Mouse (Mus musculus) CH12.LX (cell line): ENCODE data around the gene Tex9.

ENCODE experiments used
- CTCF ChIP-seq, 2 experiments: IDR thresholded peaks in 1 of 2; conservative IDR thresholded peaks in 1 of 2; 2 replicates each; pipeline ENCODE4 v1.5.1; 2011 to 2012; ENCODE audit warnings: low read depth in 2 of 2, low read length in 2 of 2, improper control_type of control experiment in 1 of 2, inconsistent platforms in 1 of 2, mild to moderate bottlenecking in 1 of 2, moderate library complexity in 1 of 2
- ELF1 ChIP-seq: IDR thresholded peaks from 2 replicates; pipeline ENCODE4 v1.6.1; 2014; ENCODE audit warnings: low read depth, mild to moderate bottlenecking, inconsistent platforms, low read length, improper control_type of control experiment
- JUN ChIP-seq: IDR thresholded peaks from 2 replicates; pipeline ENCODE4 v1.6.1; 2011; ENCODE audit warnings: low read depth, mild to moderate bottlenecking, low read length, improper control_type of control experiment, moderate library complexity; ENCODE audit not compliant: insufficient read depth
- JUND ChIP-seq: conservative IDR thresholded peaks from 2 replicates; pipeline ENCODE4 v1.6.1; 2011; ENCODE audit warnings: low read depth, low read length, improper control_type of control experiment
- POLR2A ChIP-seq: IDR thresholded peaks from 2 replicates; pipeline ENCODE4 v1.6.1; 2011; ENCODE audit warnings: low read depth, mild to moderate bottlenecking, improper control_type of control experiment, low read length
- POLR2AphosphoS2 ChIP-seq: IDR thresholded peaks from 2 replicates; pipeline ENCODE4 v1.6.1; 2011; ENCODE audit warnings: low read depth, low read length, improper control_type of control experiment
- SIN3A ChIP-seq: IDR thresholded peaks from 2 replicates; pipeline ENCODE4 v1.6.1; 2012; ENCODE audit warnings: low read length, improper control_type of control experiment, inconsistent platforms
- ZMIZ1 ChIP-seq: IDR thresholded peaks from 2 replicates; pipeline ENCODE4 v1.6.1; 2012; ENCODE audit warnings: low read depth, mild to moderate bottlenecking, inconsistent platforms, low read length, improper control_type of control experiment
- ZNF384 ChIP-seq: IDR thresholded peaks from 2 replicates; pipeline ENCODE4 v1.6.1; 2012; ENCODE audit warnings: low read depth, low read length, improper control_type of control experiment, inconsistent platforms

DNA sequence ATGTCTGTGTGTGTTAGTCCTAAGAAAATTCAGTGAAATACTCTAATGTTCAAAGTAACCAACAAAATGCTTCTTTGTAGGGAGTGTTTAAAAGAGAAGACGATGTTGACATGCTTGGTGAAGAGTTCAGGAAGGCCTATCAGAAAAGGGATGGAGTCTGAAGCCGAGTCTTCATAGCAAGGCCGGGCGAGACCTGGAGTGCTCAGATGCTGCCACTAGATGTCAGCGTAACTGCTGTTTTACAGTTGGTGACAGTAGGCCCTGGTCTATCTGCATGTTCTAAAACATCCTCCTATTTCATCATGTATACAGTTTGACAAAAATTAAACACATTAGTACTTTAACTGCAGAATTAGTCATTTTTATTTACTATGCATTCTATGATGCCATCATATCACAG lies 33.8 kb downstream of the Tex9 start:
- TF ChIP-seq CTCF (conservative IDR thresholded peaks at IDR 0.05 in 1 of 2, IDR thresholded peaks at IDR 0.05 in 1 of 2; ENCODE audit: low read depth in 2 of 2, low read length in 2 of 2) (peak; percentile 61 to 91; a peak in 3 of 4 replicates), POLR2A (no peak), ZNF384 (no peak), SIN3A (no peak), JUND (no peak), JUN (no peak), POLR2AphosphoS2 (no peak), ZMIZ1 (no peak), ELF1 (no peak)
